Mouse (Mus musculus) liver, adult 10 weeks (tissue): ENCODE data around the gene Nsmf. TPM values are rescaled to one million over a fixed set of nuclear protein-coding genes. Genes with fewer than 3 reads are reported as not detected.

Source experiments
- polyA plus RNA-seq: library from polyadenylated mRNA; stranded (reverse); fragments of 350-450 nt; fragmentation: Illumina TruSeq; extraction: RNeasy Lipid Tissue Mini Kit (QIAGEN cat#74804); gene quantifications from one replicate; pipeline ENCODE4 v1.2.3, GENCODE M21; 2014; ENCODE audit warnings: low read depth, low replicate concordance

Nsmf gene
- polyA plus RNA-seq = 16.6 TPM

GRCm38 (mm10) chr2:25054221-25055067 is at the start of gene Nsmf:
Gene Nsmf, plus strand, starts transcription at chr2:25054355.

GRCm38 (mm10) chr2:25080076-25080475 is 25.9 kb downstream of the Nsmf start, which contains the start of gene Entpd8:
Gene Entpd8, plus strand, starts transcription at chr2:25080304.

GRCm38 (mm10) chr2:25095109-25095850 is 41.1 kb downstream of the Nsmf start, which contains the start of gene Noxa1:
Gene Noxa1, minus strand, starts transcription at chr2:25095149.

Other genes with a start within 250 kb of the Nsmf start
- 7.6 TPM for gene Ehmt1, start 134.7 kb upstream of the Nsmf start, polyA plus RNA-seq
- gene Arrdc1, start 119.1 kb upstream of the Nsmf start, polyA plus RNA-seq = not detected
- 3.2 TPM for gene Zmynd19, start 104.6 kb upstream of the Nsmf start, polyA plus RNA-seq
- gene Dph7, start 92.0 kb upstream of the Nsmf start, polyA plus RNA-seq = 1.9 TPM
- 22.5 TPM for gene Mrpl41, start 79.3 kb upstream of the Nsmf start, polyA plus RNA-seq
- gene Pnpla7, start 78.3 kb upstream of the Nsmf start, polyA plus RNA-seq = 26.6 TPM
- gene Entpd8, start 25.9 kb downstream of the Nsmf start, polyA plus RNA-seq = 33.1 TPM
- gene Noxa1, start 40.8 kb downstream of the Nsmf start, polyA plus RNA-seq = not detected
- 0.61 TPM for gene Nrarp, start 126.4 kb downstream of the Nsmf start, polyA plus RNA-seq
- 0.56 TPM for gene Tor4a, start 142.5 kb downstream of the Nsmf start, polyA plus RNA-seq
- 4.3 TPM for gene Nelfb, start 157.1 kb downstream of the Nsmf start, polyA plus RNA-seq
- not detected for gene Stpg3, start 160.3 kb downstream of the Nsmf start, polyA plus RNA-seq
- not detected for gene Fam166a, start 164.4 kb downstream of the Nsmf start, polyA plus RNA-seq
- 31.1 TPM for gene Tubb4b, start 170.3 kb downstream of the Nsmf start, polyA plus RNA-seq
- gene Slc34a3, start 180.0 kb downstream of the Nsmf start, polyA plus RNA-seq = not detected
- not detected for gene Rnf224, start 182.4 kb downstream of the Nsmf start, polyA plus RNA-seq
- gene Rnf208, start 187.9 kb downstream of the Nsmf start, polyA plus RNA-seq = not detected
- not detected for gene Cysrt1, start 188.1 kb downstream of the Nsmf start, polyA plus RNA-seq
- gene AL732309.1, start 192.5 kb downstream of the Nsmf start, polyA plus RNA-seq = 0.69 TPM
- gene Tmem203, start 201.1 kb downstream of the Nsmf start, polyA plus RNA-seq = 0.85 TPM
- gene Tprn, start 208.3 kb downstream of the Nsmf start, polyA plus RNA-seq = 0.19 TPM
- 2.6 TPM for gene Ssna1, start 218.1 kb downstream of the Nsmf start, polyA plus RNA-seq
- gene Anapc2, start 218.1 kb downstream of the Nsmf start, polyA plus RNA-seq = 7.9 TPM
- gene Tmem210, start 233.8 kb downstream of the Nsmf start, polyA plus RNA-seq = not detected
- not detected for gene Lrrc26, start 235.6 kb downstream of the Nsmf start, polyA plus RNA-seq